Mouse (Mus musculus): Measurements from ENCODE around the gene Stk32c.

GRCm38 (mm10) chr7:139130361-139130760 is 82.7 kb downstream of the Stk32c start:
- TF ChIP-seq ZC3H11A (IDR thresholded peaks at IDR 0.05; ENCODE audit: borderline replicate concordance, low read depth, low read length) = no peak
- TF ChIP-seq HCFC1 (IDR thresholded peaks at IDR 0.05; ENCODE audit: borderline replicate concordance, insufficient read depth, low read length) = no peak
- TF ChIP-seq CHD2 (IDR thresholded peaks at IDR 0.05; ENCODE audit: low read depth, low read length) = no peak
- no peak for TF ChIP-seq MAFK (IDR thresholded peaks at IDR 0.05; ENCODE audit: insufficient read depth, low read depth, low read length)
- no peak for TF ChIP-seq ZNF384 (IDR thresholded peaks at IDR 0.05; ENCODE audit: low read depth, low read length)

Data from ES-E14 (cell line).